Mouse (Mus musculus): Measurements from ENCODE around the gene Olfr1288.

Olfr1288 gene

DNA sequence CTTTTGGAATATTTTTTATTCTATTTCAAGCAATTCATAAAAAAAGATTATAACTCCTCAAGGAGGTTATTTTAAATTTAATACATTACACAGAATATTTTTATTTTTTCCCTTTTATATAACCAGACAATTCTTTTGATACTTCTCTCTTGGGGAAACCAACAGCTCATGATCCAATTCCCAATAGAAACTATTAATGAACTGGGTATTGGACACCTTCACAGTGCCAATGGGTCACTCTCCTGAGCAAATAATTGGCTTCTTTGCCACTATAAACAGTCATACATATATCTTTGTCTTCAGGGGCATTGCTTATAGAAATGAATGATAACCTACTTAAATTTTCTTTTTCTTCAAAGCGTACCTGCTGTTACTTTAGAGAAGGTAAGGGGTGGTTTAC lies at the start of gene Olfr1288:
Olfr1288 (plus strand) TSS at position 301 of the 400 bp plus-strand sequence.
- no peak for DNase-seq (ENCODE audit: low read depth)

DNA sequence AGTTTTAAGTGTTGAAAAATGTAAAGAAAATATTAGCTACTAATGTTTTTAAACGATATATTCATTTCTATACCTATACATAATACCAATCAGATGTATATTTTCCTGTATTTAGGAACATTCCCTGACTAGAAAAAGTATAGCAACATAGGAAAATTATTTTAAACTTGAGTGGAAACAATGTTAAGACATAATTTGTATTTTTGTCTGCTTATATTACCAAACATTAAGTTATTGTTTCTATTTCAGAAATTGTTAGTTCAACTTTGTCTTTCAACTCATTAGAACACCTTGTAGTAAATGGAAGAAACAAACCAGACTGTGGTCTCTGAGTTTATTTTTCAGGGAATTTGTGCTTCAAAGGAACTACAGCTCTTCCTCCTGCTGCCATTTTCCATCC lies 25.1 kb upstream of the Olfr1288 start, which contains the start of gene Olfr1287:
Olfr1287 (plus strand) TSS at position 301 of the 400 bp plus-strand sequence.
- DNase-seq (ENCODE audit: low read depth) = no peak

DNA sequence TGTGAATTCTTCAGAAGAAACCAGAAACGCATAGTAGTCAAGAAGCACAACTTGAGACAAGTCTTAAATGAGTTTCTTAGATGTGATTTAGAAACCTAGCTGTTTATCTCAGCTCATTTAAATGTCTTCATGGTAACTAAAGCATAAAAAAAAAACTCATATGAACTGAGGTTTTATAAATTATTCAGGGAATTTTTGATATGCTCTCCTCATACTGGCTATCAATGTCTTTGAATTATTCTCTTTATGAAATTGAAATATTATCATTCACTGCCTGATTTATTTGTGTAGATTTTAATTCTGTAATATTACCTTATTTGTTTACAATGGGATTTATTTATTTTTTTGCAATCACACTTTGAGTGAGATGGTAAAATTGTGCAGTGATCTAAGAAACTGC lies 6.6 kb downstream of the Olfr1288 start, which contains the start of gene Olfr1289:
Olfr1289 (plus strand) TSS at position 301 of the 400 bp plus-strand sequence.
- DNase-seq (ENCODE audit: low read depth) = no peak

DNA sequence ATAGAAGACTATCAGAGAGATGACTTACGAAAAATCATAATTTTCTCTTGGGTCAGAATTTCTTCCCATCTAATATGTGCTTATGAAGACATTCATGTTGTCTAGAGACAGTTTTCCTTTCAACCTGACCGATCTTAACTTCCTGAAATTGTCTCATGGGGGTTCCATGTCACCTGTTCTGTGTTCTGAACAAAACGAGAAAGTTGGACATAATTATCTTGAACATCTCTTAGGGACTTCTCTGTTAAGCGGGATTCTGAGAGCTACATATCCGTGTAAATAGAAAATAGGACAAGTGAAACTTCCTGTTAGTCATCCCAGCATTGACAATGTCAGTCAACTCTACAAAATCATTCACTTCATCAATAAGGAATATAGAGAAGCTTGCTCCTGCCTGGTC lies 19.8 kb downstream of the Olfr1288 start, which contains the start of gene Olfr1290:
Olfr1290 (minus strand) TSS at position 101 of the 400 bp plus-strand sequence.
- no peak for DNase-seq (ENCODE audit: low read depth)

DNA sequence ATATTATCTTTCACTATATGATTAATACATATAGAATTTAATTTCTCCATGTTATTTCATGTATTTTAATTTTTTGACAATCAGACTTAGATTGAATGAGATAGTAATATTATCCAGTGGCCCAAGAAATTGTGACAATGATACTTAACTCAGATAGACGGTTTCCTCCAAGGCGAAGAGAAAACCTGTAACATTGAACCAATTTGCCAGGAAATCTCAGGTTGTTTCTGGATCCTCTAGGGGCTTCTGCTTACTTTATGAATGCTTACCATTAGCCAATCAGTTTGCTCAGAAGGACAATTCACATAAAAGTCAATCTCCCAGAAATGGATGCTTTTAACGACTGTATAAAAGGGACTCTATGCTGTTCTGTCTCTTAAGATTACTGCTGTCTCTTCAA lies 23.0 kb downstream of the Olfr1288 start, which contains the start of gene Olfr1291-ps1:
Olfr1291-ps1 (plus strand) TSS at position 301 of the 400 bp plus-strand sequence.
- no peak for DNase-seq (ENCODE audit: low read depth)

DNA sequence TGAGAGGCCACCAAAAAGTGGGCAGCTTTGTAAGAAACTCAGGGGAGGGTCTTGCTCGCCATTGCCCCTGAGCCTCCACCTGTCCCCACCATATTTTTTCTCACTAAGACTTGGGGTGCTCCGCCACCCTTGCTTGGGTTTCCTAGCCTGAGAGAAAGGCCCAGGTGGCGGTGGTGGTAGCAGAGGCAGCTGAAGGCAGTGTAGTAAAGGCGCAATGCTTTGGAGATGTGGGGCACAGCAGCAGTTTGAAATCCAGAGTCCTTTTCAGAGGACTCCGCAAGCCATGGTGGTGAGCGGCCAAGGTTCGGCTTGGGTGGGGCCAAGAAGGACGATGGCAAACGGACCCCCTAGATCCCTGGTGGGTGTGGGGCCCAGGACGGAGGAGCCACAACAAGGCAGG lies 43.5 kb downstream of the Olfr1288 start:
- no peak for DNase-seq (ENCODE audit: low read depth)

DNA sequence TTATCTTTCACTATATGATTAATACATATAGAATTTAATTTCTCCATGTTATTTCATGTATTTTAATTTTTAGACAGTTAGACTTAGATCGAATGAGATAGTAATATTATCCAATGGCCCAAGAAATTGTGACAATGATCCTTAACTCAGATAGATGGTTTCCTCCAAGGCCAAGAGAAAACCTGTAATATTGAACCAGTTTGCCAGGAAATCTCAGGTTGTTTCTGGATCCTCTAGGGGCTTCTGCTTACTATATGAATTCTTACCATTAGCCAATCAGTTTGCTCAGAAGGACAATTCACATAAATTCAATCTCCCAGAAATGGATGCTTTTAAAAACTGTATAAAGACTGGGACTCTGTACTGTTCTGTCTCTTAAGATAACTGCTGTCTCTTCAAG lies 51.0 kb downstream of the Olfr1288 start, which contains the start of gene Olfr1293-ps:
Olfr1293-ps (plus strand) TSS at position 301 of the 400 bp plus-strand sequence.
- no peak for DNase-seq (ENCODE audit: low read depth)

All from induced T-regulatory cell, adult 2 months (primary cell).